Mouse (Mus musculus) CD4-positive, CD25-positive, alpha-beta regulatory T cell, adult 4 months (primary cell): ENCODE results near the gene Cyp4a31. TPM values are rescaled to one million over a fixed set of nuclear protein-coding genes. Genes with fewer than 3 reads are reported as not detected.

Experiments used
- polyA plus RNA-seq, 2 experiments: library from polyadenylated mRNA; unstranded; fragments of 100-300 nt; shearing (Covaris generic); gene quantifications; one replicate each; pipeline ENCODE4 v1.2.1; 2017

Gene Cyp4a31
- polyA plus RNA-seq, 2 experiments from 2014 or later: not detected

Other genes with a start within 250 kb of the Cyp4a31 start
- gene Cyp4a12b, start 152.0 kb upstream of the Cyp4a31 start, polyA plus RNA-seq: not detected
- not detected for gene Cyp4a30b, start 111.0 kb upstream of the Cyp4a31 start, polyA plus RNA-seq
- gene Cyp4a14, start 67.5 kb upstream of the Cyp4a31 start, polyA plus RNA-seq: not detected
- gene Cyp4a10, start 45.4 kb upstream of the Cyp4a31 start, polyA plus RNA-seq: not detected
- gene Cyp4a32, start 37.3 kb downstream of the Cyp4a31 start, polyA plus RNA-seq: not detected
- gene Cyp4b1, start 84.1 kb downstream of the Cyp4a31 start, polyA plus RNA-seq: not detected
- gene Efcab14, start 174.1 kb downstream of the Cyp4a31 start, polyA plus RNA-seq: 10 to 100 TPM; 42.7 to 43.1 TPM
- gene Tex38, start 217.4 kb downstream of the Cyp4a31 start, polyA plus RNA-seq: 1 to 10 TPM in 1 of 2 experiments, under 1 TPM in 1; 0.42 to 2.6 TPM
- gene Atpaf1, start 221.2 kb downstream of the Cyp4a31 start, polyA plus RNA-seq: 10 to 100 TPM; 16.6 to 19.2 TPM